Mouse (Mus musculus) kidney, adult 2 months (tissue): ENCODE results near the gene Lrpprc. TPM values are rescaled to one million over a fixed set of nuclear protein-coding genes. Genes with fewer than 3 reads are reported as not detected.

Source experiments
- DNase-seq: peaks from one replicate; pipeline ENCODE4 v3.0.0; 2021
- H3K27ac ChIP-seq: fragments of 200-500 bp; 2 replicates; pipeline ENCODE4 v1.5.1; 2012; ENCODE audit warnings: low read depth, low read length, control low read depth, inconsistent platforms; ENCODE audit not compliant: insufficient read depth
- H3K27me3 ChIP-seq: fragments of 200-500 bp; replicated peaks from 2 replicates; pipeline ENCODE4 v1.6.1; 2012; ENCODE audit warnings: mild to moderate bottlenecking, moderate library complexity, low read length, inconsistent platforms; ENCODE audit not compliant: control insufficient read depth, insufficient read depth
- H3K36me3 ChIP-seq: fragments of 200-500 bp; 2 replicates; pipeline ENCODE4 v1.6.1; 2012; ENCODE audit warnings: mild to moderate bottlenecking, moderate library complexity, low read length, inconsistent platforms; ENCODE audit not compliant: control insufficient read depth, insufficient read depth
- H3K4me1 ChIP-seq: fragments of 200-500 bp; 2 replicates; pipeline ENCODE4 v1.6.1; 2011; ENCODE audit warnings: low read length; ENCODE audit not compliant: control insufficient read depth, insufficient read depth
- H3K4me3 ChIP-seq: fragments of 200-500 bp; 2 replicates; pipeline ENCODE4 v1.5.1; 2011; ENCODE audit warnings: mild to moderate bottlenecking, low read depth, low read length, control low read depth; ENCODE audit not compliant: insufficient read depth
- CTCF ChIP-seq: fragments of 200-500 bp; conservative IDR thresholded peaks from 2 replicates; pipeline ENCODE4 v1.5.1; 2011; ENCODE audit warnings: low read depth, mild to moderate bottlenecking, control low read depth, low read length, moderate library complexity, mixed read lengths; ENCODE audit not compliant: insufficient read depth, insufficient read length
- POLR2A ChIP-seq: fragments of 200-500 bp; IDR thresholded peaks from one replicate; pipeline ENCODE4 v1.6.1; 2011; ENCODE audit warnings: low read depth, low read length, control low read depth
- WGBS: fragments of 180-500 bp; shearing (Covaris S2); methylation state at CpG from one replicate; pipeline ENCODE4 v1.1.7; 2018; 5-methylcytosine and 5-hydroxymethylcytosine counted together
- polyA plus RNA-seq: library from polyadenylated mRNA; depleted of rRNA; stranded (reverse); fragments of >200 nt; gene quantifications from 2 replicates; pipeline ENCODE4 v1.2.3, GENCODE M21; 2012

The Lrpprc gene
- polyA plus RNA-seq, 1 experiment = 25.3 TPM

DNA sequence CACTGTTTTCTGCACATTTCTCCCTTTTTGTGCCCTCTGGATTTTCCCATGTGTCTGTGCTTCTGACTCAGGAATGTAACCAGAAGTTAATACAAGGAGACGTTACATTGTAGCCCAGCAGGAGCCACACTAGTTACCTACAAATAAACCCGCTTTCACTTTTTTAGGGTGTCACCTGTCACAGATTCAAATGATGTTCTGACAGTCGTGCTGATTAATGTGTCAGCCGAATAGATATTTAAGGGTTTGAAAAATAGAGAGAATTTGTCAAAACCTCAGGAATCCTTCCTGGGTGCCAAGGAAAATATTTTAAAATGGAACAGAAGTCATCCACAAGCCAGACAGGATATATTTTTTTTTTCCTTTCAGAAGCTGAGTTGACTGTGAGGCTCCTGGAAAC is 105.3 kb downstream of the Lrpprc start:
- no peaks in the 10 kb centered on the region for H3K36me3 ChIP-seq
- DNase-seq = no peak
- no peak overlapping the region for H3K27ac ChIP-seq
- no peak overlapping the region for H3K4me3 ChIP-seq
- WGBS = 68% methylated on average over 4 of the region's 4 CpGs
- H3K27me3 ChIP-seq = no peaks in the 10 kb centered on the region
- no peak for TF ChIP-seq CTCF
- no peak for TF ChIP-seq POLR2A
- peaks cover 9% of the 10 kb centered on the region; the same call in 1 of the 2 replicates for H3K4me1 ChIP-seq

DNA sequence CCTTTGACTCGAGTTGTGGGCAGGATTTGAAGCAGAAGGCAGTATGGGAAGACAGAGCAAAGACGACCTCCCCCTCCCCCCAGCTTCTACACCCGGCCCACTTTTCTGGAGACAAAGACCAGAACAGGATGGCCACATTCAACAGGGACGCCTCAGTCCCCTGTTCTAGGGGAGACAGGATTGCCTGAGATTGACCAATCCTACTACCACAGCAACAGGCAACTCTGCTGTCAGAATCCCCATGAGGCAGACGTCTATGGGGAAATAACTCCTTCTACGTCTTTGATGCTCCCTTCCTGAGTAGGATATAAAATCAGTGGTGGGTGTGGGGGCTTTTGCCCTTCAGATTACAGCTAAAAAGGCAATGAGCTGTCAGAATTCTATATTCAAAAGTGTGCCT is 106.3 kb downstream of the Lrpprc start:
- H3K27ac ChIP-seq = no peak overlapping the region
- no peaks in the 10 kb centered on the region for H3K27me3 ChIP-seq
- H3K36me3 ChIP-seq = no peaks in the 10 kb centered on the region
- no peak for TF ChIP-seq POLR2A
- peaks cover 5% of the 10 kb centered on the region; the same call in 1 of the 2 replicates for H3K4me1 ChIP-seq
- no peak overlapping the region for H3K4me3 ChIP-seq
- DNase-seq = no peak
- WGBS = 50% methylated on average over 6 of the region's 6 CpGs

DNA sequence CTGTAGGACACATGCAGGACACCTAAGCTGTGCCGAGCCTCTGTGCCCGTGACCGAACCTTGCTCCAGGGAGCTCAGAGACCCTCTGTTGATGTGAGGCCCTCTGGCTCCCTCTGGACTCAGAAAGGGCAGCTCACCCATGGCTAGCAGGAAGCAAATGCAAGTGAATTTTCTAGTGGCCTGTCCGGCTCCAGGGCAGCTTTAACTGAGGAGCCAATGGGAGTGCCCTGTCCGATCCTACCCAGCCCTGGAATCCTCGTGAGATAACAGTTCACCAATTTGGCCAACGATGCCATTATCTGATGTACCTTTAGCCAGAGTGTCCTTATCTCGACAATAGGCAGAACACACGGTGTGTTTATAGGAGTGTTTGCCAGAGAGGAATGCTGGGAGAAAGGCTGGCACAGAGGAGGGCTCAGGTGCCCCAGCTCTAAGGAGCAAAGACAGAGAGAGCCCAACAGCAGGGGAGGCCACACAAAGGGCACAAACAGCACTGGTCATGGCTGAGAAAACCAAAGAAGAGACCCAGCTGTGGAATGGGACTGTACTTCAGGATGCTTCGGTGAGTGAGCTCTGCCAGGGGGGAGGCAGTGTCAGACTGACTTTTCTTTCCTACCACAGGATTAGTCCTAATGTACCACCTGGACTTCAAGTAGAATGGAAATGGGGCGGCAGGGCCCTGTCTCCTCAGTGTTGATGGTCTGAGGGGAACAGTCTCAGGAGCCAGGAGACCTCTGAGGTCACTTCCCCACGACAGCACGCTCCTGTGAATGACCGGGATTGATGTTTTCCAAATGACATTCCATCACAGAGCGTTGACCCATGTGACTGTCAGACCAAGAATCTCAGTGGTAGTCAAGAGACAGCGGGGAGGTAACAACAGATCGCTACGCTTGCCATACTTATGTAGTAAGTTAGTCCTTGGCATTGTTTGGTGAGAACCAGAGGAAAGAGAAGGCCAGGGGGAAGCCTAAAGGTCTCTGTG is 107.6 kb downstream of the Lrpprc start, which contains the start of gene Abcg5:
TSS of gene Abcg5 (minus strand) at position 278 of the 984 bp plus-strand sequence.
- 82% methylated on average over 18 of the region's 18 CpGs for WGBS
- H3K4me3 ChIP-seq = no peak within 1 kb of the TSS
- H3K27me3 ChIP-seq = no peaks in the 10 kb centered on the region
- no peaks in the 10 kb centered on the region for H3K36me3 ChIP-seq
- TF ChIP-seq POLR2A = no peak
- TF ChIP-seq CTCF = no peak; the same call in 1 of the 2 replicates
- DNase-seq = no peak
- no peaks in the 10 kb centered on the region for H3K4me1 ChIP-seq
- H3K27ac ChIP-seq = no peak within 1 kb of the TSS

DNA sequence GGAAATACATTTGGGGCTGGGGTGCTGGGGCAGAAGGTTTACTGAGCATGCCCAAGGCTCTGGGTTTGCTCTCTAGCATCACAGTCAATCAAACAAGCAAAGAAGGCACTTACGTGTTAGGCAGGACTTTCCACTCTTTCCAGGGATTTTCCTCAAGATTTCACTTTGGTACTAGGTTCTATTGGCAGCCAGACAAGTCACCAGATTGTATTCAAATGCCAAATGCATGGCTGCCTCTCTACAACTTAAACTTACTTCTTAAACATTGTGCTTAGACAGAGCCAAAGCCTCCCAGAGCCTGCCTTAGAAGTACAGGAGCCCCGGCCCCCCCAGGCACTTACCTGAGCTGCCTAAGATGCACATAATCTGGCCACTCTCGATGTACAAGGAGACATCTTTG is 108.9 kb downstream of the Lrpprc start:
- Histone ChIP-seq H3K27ac (no peak overlapping the region), H3K4me1 (no peaks in the 10 kb centered on the region), H3K27me3 (no peaks in the 10 kb centered on the region), H3K4me3 (no peak overlapping the region), H3K36me3 (no peaks in the 10 kb centered on the region)
- no peak for DNase-seq
- TF ChIP-seq CTCF = no peak
- TF ChIP-seq POLR2A = no peak
- WGBS = 80% methylated on average over 3 of the region's 3 CpGs

DNA sequence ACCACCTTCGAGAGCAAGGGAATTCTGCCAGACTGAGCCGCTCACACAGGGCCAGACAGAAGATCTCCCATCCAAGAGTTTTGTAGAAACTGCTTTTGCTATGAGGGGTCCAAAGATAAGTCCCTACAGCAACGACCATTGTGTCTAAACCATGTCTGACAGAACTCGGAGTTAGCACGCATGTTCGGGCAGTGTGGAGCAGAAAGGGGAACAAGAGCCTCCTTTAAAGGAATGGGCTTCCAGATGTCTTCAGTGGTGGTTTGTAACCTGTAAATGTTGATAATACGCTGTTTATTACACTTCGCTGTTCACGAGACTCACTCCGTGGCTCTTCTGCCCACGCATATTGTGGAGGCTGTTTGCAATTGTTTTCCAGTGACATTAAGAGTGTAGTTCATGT is 113.0 kb downstream of the Lrpprc start:
- DNase-seq = no peak
- H3K4me3 ChIP-seq = no peak overlapping the region
- no peak for TF ChIP-seq POLR2A
- no peak for TF ChIP-seq CTCF
- peaks cover 11% of the 10 kb centered on the region; the same call in 1 of the 2 replicates for H3K4me1 ChIP-seq
- no peaks in the 10 kb centered on the region for H3K36me3 ChIP-seq
- WGBS = 87% methylated on average over 11 of the region's 11 CpGs
- no peak overlapping the region for H3K27ac ChIP-seq
- H3K27me3 ChIP-seq = no peaks in the 10 kb centered on the region

DNA sequence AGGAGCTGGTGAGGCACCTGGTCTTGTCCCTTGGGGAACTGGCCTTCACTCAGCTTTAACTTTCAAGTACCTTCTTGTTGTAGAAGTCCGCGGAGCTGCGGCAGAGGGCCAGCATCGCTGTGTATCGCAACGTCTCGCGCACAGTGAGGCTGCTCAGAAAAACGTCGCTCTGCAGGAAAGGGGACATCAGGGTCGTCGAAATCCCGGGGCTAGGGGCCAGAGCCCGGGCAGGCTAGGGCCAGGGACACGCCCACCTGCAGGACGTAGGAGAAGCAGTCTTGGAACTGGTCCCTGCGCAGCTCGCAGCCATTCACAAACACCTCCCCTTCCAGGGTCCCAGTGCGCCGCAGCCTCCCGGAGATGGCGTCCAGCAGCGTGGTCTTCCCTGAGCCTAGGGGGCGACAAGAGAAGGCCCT is 114.6 kb downstream of the Lrpprc start, which contains the start of gene Abcg8:
TSS of gene Abcg8 (plus strand) at position 352 of the 416 bp plus-strand sequence.
- Histone ChIP-seq H3K4me1 (peaks cover 11% of the 10 kb centered on the region; the same call in 1 of the 2 replicates), H3K4me3 (peak within 1 kb of the TSS; percentile 40; the same call in 1 of the 2 replicates), H3K27me3 (no peaks in the 10 kb centered on the region), H3K36me3 (no peaks in the 10 kb centered on the region), H3K27ac (no peak within 1 kb of the TSS)
- WGBS = 5% methylated on average over 24 of the region's 24 CpGs
- TF ChIP-seq CTCF = no peak
- TF ChIP-seq POLR2A = no peak
- peak; percentile 24 for DNase-seq

DNA sequence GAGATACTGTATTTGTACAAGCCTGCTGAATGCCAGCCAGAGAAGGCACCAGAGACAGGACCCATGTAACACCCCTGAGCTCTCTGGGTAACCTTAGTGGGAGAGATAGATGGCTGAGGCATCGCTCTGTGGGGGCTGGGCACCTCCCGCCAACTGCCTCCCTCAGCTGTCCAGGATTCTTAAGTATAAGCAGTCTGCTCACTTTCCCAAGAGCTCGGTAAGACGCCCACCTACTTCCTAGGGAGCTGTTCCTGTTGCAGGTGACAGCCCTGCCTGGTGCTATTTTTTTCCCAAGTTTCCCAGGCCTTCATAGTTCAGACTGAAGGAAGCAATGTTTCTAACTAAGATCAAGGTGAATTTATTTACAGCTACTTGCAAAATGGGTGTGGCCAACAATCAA is 115.4 kb downstream of the Lrpprc start:
- H3K27me3 ChIP-seq = no peaks in the 10 kb centered on the region
- H3K27ac ChIP-seq = no peak overlapping the region
- WGBS = 69% methylated on average over 4 of the region's 4 CpGs
- DNase-seq = no peak
- peaks cover 11% of the 10 kb centered on the region; the same call in 1 of the 2 replicates for H3K4me1 ChIP-seq
- no peaks in the 10 kb centered on the region for H3K36me3 ChIP-seq
- H3K4me3 ChIP-seq = no peak overlapping the region
- TF ChIP-seq CTCF = no peak
- no peak for TF ChIP-seq POLR2A
